Mouse (Mus musculus) liver, postnatal 0 days (tissue): Measurements from ENCODE around the gene Ecpas. TPM values are rescaled to one million over a fixed set of nuclear protein-coding genes. Genes with fewer than 3 reads are reported as not detected.
A peak's percentile ranks its signal among the peaks of the same experiment; 100 is the strongest.

Source experiments
- ATAC-seq: fragments of 200-750 bp; cut with Nextera tagmentation; 2 replicates; pipeline ENCODE4 v1.8.0; 2017; ENCODE audit warnings: mild to moderate bottlenecking, moderate library complexity
- DNase-seq: peaks from one replicate; pipeline ENCODE4 v3.0.0-alpha.2; 2016
- H3K27ac ChIP-seq: fragments of 300-500 bp; sonication (generic); 2 replicates; pipeline ENCODE4 v1.5.1; 2014; ENCODE audit warnings: antibody characterized with exemption, moderate library complexity, mild to moderate bottlenecking, low read depth
- H3K27me3 ChIP-seq: fragments of 300-500 bp; sonication (generic); 2 replicates; pipeline ENCODE4 v1.6.1; 2014; ENCODE audit warnings: low read length, control low read depth, mixed read lengths; ENCODE audit not compliant: insufficient read depth
- H3K36me3 ChIP-seq: fragments of 300-500 bp; sonication (generic); replicated peaks from 2 replicates; pipeline ENCODE4 v1.6.1; 2014; ENCODE audit warnings: mild to moderate bottlenecking, control low read depth, low read length, moderate library complexity, mixed read lengths; ENCODE audit not compliant: insufficient read depth
- H3K4me1 ChIP-seq: fragments of 300-500 bp; sonication (generic); 2 replicates; pipeline ENCODE4 v1.6.1; 2014; ENCODE audit warnings: antibody characterized with exemption, mild to moderate bottlenecking, control low read depth; ENCODE audit not compliant: insufficient read depth
- H3K4me2 ChIP-seq: fragments of 300-500 bp; sonication (generic); 2 replicates; pipeline ENCODE4 v1.6.1; 2014; ENCODE audit warnings: low read depth, mild to moderate bottlenecking, low read length, moderate library complexity, mixed read lengths
- H3K4me3 ChIP-seq: fragments of 300-500 bp; sonication (generic); 2 replicates; pipeline ENCODE4 v1.5.1; 2014; ENCODE audit warnings: low read depth, low read length
- H3K9ac ChIP-seq: fragments of 300-500 bp; sonication (generic); replicated peaks from 2 replicates; pipeline ENCODE4 v1.6.1; 2014; ENCODE audit warnings: mild to moderate bottlenecking, moderate library complexity
- H3K9me3 ChIP-seq: fragments of 300-500 bp; sonication (generic); 2 replicates; pipeline ENCODE4 v1.6.1; 2016; ENCODE audit warnings: mild to moderate bottlenecking, control low read depth, low read length, mixed read lengths
- CTCF ChIP-seq: sonication (generic); IDR thresholded peaks from 2 replicates; pipeline ENCODE4 v1.5.1; 2016; ENCODE audit warnings: antibody characterized with exemption, low read depth
- EP300 ChIP-seq: IDR thresholded peaks from 2 replicates; pipeline ENCODE4 v1.6.1; 2016; ENCODE audit warnings: antibody characterized with exemption, low read depth, mild to moderate bottlenecking
- WGBS: fragments of 180-500 bp; shearing (Covaris S2); extraction: QIAGEN DNeasy Blood & Tissue Kit; methylation state at CpG from one replicate; pipeline ENCODE4 v1.1.7; 2014; ENCODE audit not compliant: insufficient replicate concordance; 5-methylcytosine and 5-hydroxymethylcytosine counted together
- polyA plus RNA-seq: library from polyadenylated mRNA; unstranded; fragments of >200 nt; fragmentation: Nextera tagmentation; extraction: Ambion mirVana; gene quantifications from 2 replicates; pipeline ENCODE4 v1.2.1, GENCODE M21; 2015

The Ecpas gene
- polyA plus RNA-seq, 1 experiment from 2014 or later: 13.0 TPM

DNA sequence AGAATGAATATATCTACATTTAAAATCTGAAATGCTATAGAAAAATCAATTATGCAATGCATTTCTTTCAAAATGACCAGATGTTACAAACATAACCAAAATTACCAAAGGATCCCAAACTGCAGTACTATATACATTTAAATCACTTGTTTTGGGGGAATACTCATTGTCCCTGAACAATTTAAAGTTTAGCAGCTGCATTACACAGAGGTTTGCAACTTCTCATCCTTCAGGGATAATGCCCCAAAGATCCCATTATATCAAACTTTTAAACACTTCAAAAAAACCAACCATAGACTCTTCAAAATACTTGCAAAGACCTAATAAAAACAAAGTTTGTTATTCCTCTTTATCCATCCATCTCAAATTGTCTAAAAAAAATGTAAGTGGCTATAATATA, 124.9 kb downstream of the Ecpas start, which contains the start of gene Olfr267:
Olfr267 (minus strand) TSS at position 101 of the 400 bp plus-strand sequence.
- H3K27me3 ChIP-seq: no peaks in the 10 kb centered on the region
- H3K4me1 ChIP-seq: no peaks in the 10 kb centered on the region
- TF ChIP-seq EP300 (no peak), CTCF (no peak)
- H3K36me3 ChIP-seq: no peaks in the 10 kb centered on the region
- H3K27ac ChIP-seq: no peak within 1 kb of the TSS
- ATAC-seq: no peak
- no peak for DNase-seq
- H3K9ac ChIP-seq: no peak within 1 kb of the TSS
- H3K9me3 ChIP-seq: no peaks in the 10 kb centered on the region
- H3K4me3 ChIP-seq: no peak within 1 kb of the TSS
- no peak within 1 kb of the TSS for H3K4me2 ChIP-seq

DNA sequence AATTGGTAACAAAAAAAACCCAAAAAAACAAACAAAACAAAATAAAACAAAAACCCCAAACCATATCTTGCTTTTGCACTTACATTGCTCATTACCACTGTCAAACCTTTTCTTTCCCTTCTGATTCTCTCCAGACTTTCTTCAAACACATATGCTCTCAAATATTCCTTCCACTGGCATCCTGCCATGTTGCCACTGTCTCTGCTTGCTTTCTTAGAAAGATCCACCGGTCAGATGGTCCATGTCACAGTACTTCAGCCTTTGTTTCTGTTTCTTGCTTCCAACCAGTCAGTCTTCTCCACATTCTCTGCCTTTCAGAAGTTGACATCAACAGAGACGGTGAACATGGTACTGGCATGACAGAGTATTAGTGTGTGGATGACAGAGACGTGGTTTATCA, 125.9 kb downstream of the Ecpas start:
- Histone ChIP-seq H3K4me1 (no peaks in the 10 kb centered on the region), H3K4me3 (no peak overlapping the region), H3K27me3 (no peaks in the 10 kb centered on the region), H3K27ac (no peak overlapping the region), H3K9ac (no peak overlapping the region), H3K36me3 (no peaks in the 10 kb centered on the region), H3K4me2 (no peak overlapping the region), H3K9me3 (no peaks in the 10 kb centered on the region)
- DNase-seq: no peak
- no peak for ATAC-seq
- WGBS: 74% methylated on average over 3 of the region's 3 CpGs
- TF ChIP-seq EP300 (no peak), CTCF (no peak)

DNA sequence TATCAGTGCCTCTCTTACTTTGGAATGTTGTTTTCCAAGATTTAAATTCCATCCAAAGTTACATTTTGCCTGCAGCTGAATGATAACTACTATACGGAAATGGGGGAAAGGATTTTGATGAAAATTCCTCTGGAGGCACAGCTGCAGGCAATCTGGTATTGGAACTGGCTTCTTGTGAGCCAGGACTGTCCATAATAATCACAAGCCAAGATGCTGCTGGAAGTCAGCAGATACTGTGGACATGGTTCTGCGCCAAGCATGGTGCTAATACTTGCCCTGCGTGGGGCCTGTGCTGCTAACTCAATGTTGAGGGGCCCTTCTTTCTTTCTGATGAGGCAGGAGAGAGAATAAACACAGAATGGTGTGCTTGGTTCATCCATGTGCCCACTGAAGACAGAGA, 149.1 kb downstream of the Ecpas start:
- no peaks in the 10 kb centered on the region for H3K27me3 ChIP-seq
- 66% methylated on average over 3 of the region's 3 CpGs for WGBS
- ATAC-seq: no peak
- DNase-seq: no peak
- no peaks in the 10 kb centered on the region for H3K9me3 ChIP-seq
- no peak overlapping the region for H3K9ac ChIP-seq
- no peak for TF ChIP-seq EP300
- TF ChIP-seq CTCF: no peak
- no peak overlapping the region for H3K4me2 ChIP-seq
- no peaks in the 10 kb centered on the region for H3K4me1 ChIP-seq
- H3K4me3 ChIP-seq: no peak overlapping the region
- no peak overlapping the region for H3K27ac ChIP-seq
- no peaks in the 10 kb centered on the region for H3K36me3 ChIP-seq

DNA sequence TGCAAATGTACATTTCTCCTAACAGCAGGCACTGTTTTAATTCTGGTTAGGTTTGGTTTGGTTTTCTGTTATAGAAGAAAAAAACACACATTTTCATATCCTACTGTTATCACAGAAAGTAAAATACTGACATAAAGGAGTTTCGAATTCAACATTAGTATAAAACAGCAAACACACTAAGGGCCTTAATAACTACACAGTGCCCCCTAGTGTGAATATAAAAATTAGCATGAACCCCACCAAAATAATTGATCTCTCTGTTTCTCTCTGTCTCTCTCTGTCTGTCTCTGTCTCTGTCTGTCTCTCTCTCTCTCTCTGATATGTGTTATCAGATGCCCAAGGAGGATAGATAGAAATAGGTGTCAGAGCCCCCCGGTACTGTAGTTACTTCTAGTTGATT, 163.0 kb downstream of the Ecpas start:
- DNase-seq (no peak), ATAC-seq (no peak)
- Histone ChIP-seq H3K4me1 (no peaks in the 10 kb centered on the region), H3K36me3 (no peaks in the 10 kb centered on the region), H3K27ac (no peak overlapping the region), H3K27me3 (no peaks in the 10 kb centered on the region), H3K4me2 (no peak overlapping the region), H3K9ac (no peak overlapping the region), H3K4me3 (no peak overlapping the region), H3K9me3 (no peaks in the 10 kb centered on the region)
- TF ChIP-seq EP300 (no peak), CTCF (peak; percentile 59)
- WGBS: 35% methylated on average over 2 of the region's 2 CpGs

DNA sequence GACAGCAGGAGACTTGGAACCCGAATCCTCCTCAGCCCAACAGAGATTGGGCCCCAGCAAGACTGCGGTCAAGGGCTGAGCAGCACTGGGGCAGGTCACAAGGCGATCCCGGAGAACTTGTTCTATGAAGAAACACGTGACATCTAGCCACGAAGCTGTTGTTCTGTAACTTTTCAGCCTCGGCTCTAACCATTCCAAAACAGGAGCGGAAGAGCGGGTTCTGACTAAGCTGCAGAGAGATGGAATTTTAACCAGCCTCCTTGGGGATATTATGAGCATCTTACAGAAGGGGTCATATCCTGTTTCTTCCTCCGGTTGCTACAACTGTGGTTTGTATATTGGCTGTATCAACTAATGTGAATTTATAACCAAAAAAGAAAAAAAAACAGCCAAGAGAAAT, 163.4 kb downstream of the Ecpas start:
- H3K4me2 ChIP-seq: no peak overlapping the region

More for the DNA sequence above, 163.4 kb downstream of the Ecpas start:
- TF ChIP-seq EP300 (no peak), CTCF (no peak)
- 63% methylated on average over 10 of the region's 10 CpGs for WGBS
- ATAC-seq: no peak
- no peak overlapping the region for H3K4me3 ChIP-seq
- H3K27ac ChIP-seq: no peak overlapping the region
- no peaks in the 10 kb centered on the region for H3K36me3 ChIP-seq
- H3K9ac ChIP-seq: no peak overlapping the region
- no peaks in the 10 kb centered on the region for H3K27me3 ChIP-seq
- no peaks in the 10 kb centered on the region for H3K4me1 ChIP-seq
- no peaks in the 10 kb centered on the region for H3K9me3 ChIP-seq
- no peak for DNase-seq

Other genes with a start within 250 kb of the Ecpas start
- gene Olfr267, start 125.0 kb downstream of the Ecpas start, polyA plus RNA-seq: not detected in 2 replicates
- gene Zkscan16, start 30.9 kb upstream of the Ecpas start, polyA plus RNA-seq: 0.06 TPM in 1 of 2 replicates, not detected in the other
- 6.4 and 6.8 TPM in 2 replicates for gene Ptgr1, start 74.4 kb upstream of the Ecpas start, polyA plus RNA-seq
- 12.5 and 13.8 TPM in 2 replicates for gene Dnajc25, start 82.3 kb upstream of the Ecpas start, polyA plus RNA-seq
- 17.6 and 17.7 TPM in 2 replicates for gene Gm20503, start 90.5 kb upstream of the Ecpas start, polyA plus RNA-seq
- 16.0 and 16.2 TPM in 2 replicates for gene Gng10, start 122.3 kb upstream of the Ecpas start, polyA plus RNA-seq
- not detected in 2 replicates for gene AI481877, start 226.2 kb upstream of the Ecpas start, polyA plus RNA-seq